Mouse (Mus musculus) liver, embryonic 14.5 days (tissue): ENCODE results near the gene Rell1.

Experiments
- CTCF ChIP-seq: IDR thresholded peaks from 2 replicates; pipeline ENCODE4 v1.5.1; 2016; ENCODE audit warnings: antibody characterized with exemption, low read depth, control low read depth
- EP300 ChIP-seq: IDR thresholded peaks from 2 replicates; pipeline ENCODE4 v1.6.1; 2016; ENCODE audit warnings: antibody characterized with exemption, low read depth

- no peak for TF ChIP-seq CTCF
- TF ChIP-seq EP300, result no peak
These were observed 25.4 kb downstream of the Rell1 start for GRCm38 (mm10) chr5:63943291-63943690.
